Mouse (Mus musculus): Measurements from ENCODE around the gene AI182371. TPM values are rescaled to one million over a fixed set of nuclear protein-coding genes. Genes with fewer than 3 reads are reported as not detected.

AI182371 gene
- polyA plus RNA-seq, 1 experiment from 2014 or later, result 1.2 TPM

GRCm38 (mm10) chr2:35108712-35109111 is 7.4 kb upstream of the AI182371 start:
- peaks cover 22% of the 10 kb centered on the region for H3K4me1 ChIP-seq
- 28% methylated on average over 3 of the region's 3 CpGs for WGBS
- H3K4me3 ChIP-seq (replicated peaks), result peak overlapping the region; percentile 89
- H3K27me3 ChIP-seq, result no peaks in the 10 kb centered on the region
- H3K9me3 ChIP-seq (replicated peaks), result no peaks in the 10 kb centered on the region
- peaks cover 5% of the 10 kb centered on the region; the same call in 1 of the 2 replicates for H3K36me3 ChIP-seq
- ATAC-seq (replicated peaks; ENCODE audit: low FRiP score), result peak; percentile 62
- H3K4me2 ChIP-seq, result peak overlapping the region; percentile 75
- peak overlapping the region; percentile 78 for H3K9ac ChIP-seq
- peak overlapping the region; percentile 92 for H3K27ac ChIP-seq

GRCm38 (mm10) chr2:35107984-35108635 is 6.8 kb upstream of the AI182371 start:
- H3K36me3 ChIP-seq, result no peaks in the 10 kb centered on the region
- WGBS, result 58% methylated on average over 5 of the region's 5 CpGs
- H3K27me3 ChIP-seq, result no peaks in the 10 kb centered on the region
- H3K4me3 ChIP-seq (replicated peaks), result no peak overlapping the region
- H3K27ac ChIP-seq, result no peak overlapping the region
- ATAC-seq (replicated peaks; ENCODE audit: low FRiP score), result no peak
- H3K4me1 ChIP-seq, result peaks cover 24% of the 10 kb centered on the region
- no peak overlapping the region for H3K9ac ChIP-seq
- no peaks in the 10 kb centered on the region for H3K9me3 ChIP-seq (replicated peaks)
- no peak overlapping the region for H3K4me2 ChIP-seq

GRCm38 (mm10) chr2:35104843-35105242 is 3.5 kb upstream of the AI182371 start:
- Histone ChIP-seq H3K4me2 (no peak overlapping the region), H3K4me1 (peaks cover 13% of the 10 kb centered on the region; the same call in 1 of the 2 replicates), H3K36me3 (no peaks in the 10 kb centered on the region), H3K27me3 (no peaks in the 10 kb centered on the region; the same call in 1 of the 2 replicates), H3K9me3 (replicated peaks) (no peaks in the 10 kb centered on the region), H3K27ac (no peak overlapping the region), H3K4me3 (replicated peaks) (no peak overlapping the region), H3K9ac (no peak overlapping the region)
- no peak for ATAC-seq (replicated peaks; ENCODE audit: low FRiP score)
- 34% methylated on average over 3 of the region's 3 CpGs for WGBS

GRCm38 (mm10) chr2:35103558-35103957 is 2.2 kb upstream of the AI182371 start:
- Histone ChIP-seq H3K27ac (no peak overlapping the region), H3K4me3 (replicated peaks) (no peak overlapping the region), H3K9me3 (replicated peaks) (no peaks in the 10 kb centered on the region), H3K36me3 (no peaks in the 10 kb centered on the region), H3K4me1 (peaks cover 6% of the 10 kb centered on the region; the same call in 1 of the 2 replicates), H3K9ac (no peak overlapping the region), H3K27me3 (no peaks in the 10 kb centered on the region; the same call in 1 of the 2 replicates), H3K4me2 (no peak overlapping the region)
- WGBS, result 44% methylated on average over 5 of the region's 5 CpGs
- no peak for ATAC-seq (replicated peaks; ENCODE audit: low FRiP score)

- Histone ChIP-seq H3K36me3 (no peaks in the 10 kb centered on the region), H3K27ac (no peak overlapping the region), H3K4me3 (replicated peaks) (no peak overlapping the region), H3K4me1 (peaks cover 6% of the 10 kb centered on the region; the same call in 1 of the 2 replicates), H3K9ac (no peak overlapping the region), H3K4me2 (no peak overlapping the region), H3K27me3 (no peaks in the 10 kb centered on the region; the same call in 1 of the 2 replicates), H3K9me3 (replicated peaks) (no peaks in the 10 kb centered on the region)
- no peak for ATAC-seq (replicated peaks; ENCODE audit: low FRiP score)
Measured at GRCm38 (mm10) chr2:35102777-35103176, 1.4 kb upstream of the AI182371 start.

- H3K4me2 ChIP-seq, result no peak overlapping the region
- no peaks in the 10 kb centered on the region; the same call in 1 of the 2 replicates for H3K27me3 ChIP-seq
- no peaks in the 10 kb centered on the region for H3K36me3 ChIP-seq
- no peak overlapping the region for H3K9ac ChIP-seq
- ATAC-seq (replicated peaks; ENCODE audit: low FRiP score), result no peak
- no peaks in the 10 kb centered on the region for H3K9me3 ChIP-seq (replicated peaks)
- no peak overlapping the region for H3K27ac ChIP-seq
- WGBS, result 85% methylated on average over 6 of the region's 6 CpGs
- H3K4me3 ChIP-seq (replicated peaks), result no peak overlapping the region
- H3K4me1 ChIP-seq, result peaks cover 4% of the 10 kb centered on the region; the same call in 1 of the 2 replicates
Measured at GRCm38 (mm10) chr2:35100529-35100928, 814 bp downstream of the AI182371 start.

- H3K27me3 ChIP-seq, result no peaks in the 10 kb centered on the region
- no peak overlapping the region for H3K9ac ChIP-seq
- no peak overlapping the region for H3K4me2 ChIP-seq
- no peak overlapping the region for H3K4me3 ChIP-seq (replicated peaks)
- H3K27ac ChIP-seq, result no peak overlapping the region
- H3K9me3 ChIP-seq (replicated peaks), result no peaks in the 10 kb centered on the region
- WGBS, result 76% methylated on average over 4 of the region's 4 CpGs
- ATAC-seq (replicated peaks; ENCODE audit: low FRiP score), result no peak
- H3K4me1 ChIP-seq, result no peaks in the 10 kb centered on the region
- H3K36me3 ChIP-seq, result no peaks in the 10 kb centered on the region
Measured at GRCm38 (mm10) chr2:35087418-35087817, 13.9 kb downstream of the AI182371 start.

- no peak for ATAC-seq (replicated peaks; ENCODE audit: low FRiP score)
- no peak overlapping the region for H3K27ac ChIP-seq
- H3K9ac ChIP-seq, result no peak overlapping the region
- 54% methylated on average over 6 of the region's 6 CpGs for WGBS
- H3K27me3 ChIP-seq, result no peaks in the 10 kb centered on the region
- H3K4me3 ChIP-seq (replicated peaks), result no peak overlapping the region
- H3K4me2 ChIP-seq, result no peak overlapping the region
- H3K9me3 ChIP-seq (replicated peaks), result no peaks in the 10 kb centered on the region
- H3K36me3 ChIP-seq, result no peaks in the 10 kb centered on the region
- H3K4me1 ChIP-seq, result no peaks in the 10 kb centered on the region
Measured at GRCm38 (mm10) chr2:35079166-35079565, 22.2 kb downstream of the AI182371 start.

GRCm38 (mm10) chr2:35074328-35074727 is 27.0 kb downstream of the AI182371 start:
- H3K9ac ChIP-seq, result no peak overlapping the region
- no peak overlapping the region for H3K4me2 ChIP-seq
- H3K27ac ChIP-seq, result no peak overlapping the region
- no peaks in the 10 kb centered on the region for H3K27me3 ChIP-seq
- no peaks in the 10 kb centered on the region for H3K36me3 ChIP-seq
- H3K9me3 ChIP-seq (replicated peaks), result 0 out of 2 replicates have a peak, but pooled peaks cover 3% of the 10 kb centered on the region
- WGBS, result 78% methylated on average over 3 of the region's 3 CpGs
- no peak overlapping the region for H3K4me3 ChIP-seq (replicated peaks)
- no peak for ATAC-seq (replicated peaks; ENCODE audit: low FRiP score)
- peaks cover 4% of the 10 kb centered on the region; the same call in 1 of the 2 replicates for H3K4me1 ChIP-seq

- Histone ChIP-seq H3K9ac (no peak overlapping the region), H3K27ac (peak overlapping the region; percentile 37; the same call in 1 of the 2 replicates), H3K4me1 (peaks cover 4% of the 10 kb centered on the region; the same call in 1 of the 2 replicates), H3K9me3 (replicated peaks) (0 out of 2 replicates have a peak, but pooled peaks cover 3% of the 10 kb centered on the region), H3K36me3 (no peaks in the 10 kb centered on the region), H3K4me3 (replicated peaks) (no peak overlapping the region), H3K27me3 (no peaks in the 10 kb centered on the region), H3K4me2 (no peak overlapping the region)
- WGBS, result 56% methylated on average over 2 of the region's 2 CpGs
- ATAC-seq (replicated peaks; ENCODE audit: low FRiP score), result no peak
Measured at GRCm38 (mm10) chr2:35072547-35072946, 28.8 kb downstream of the AI182371 start.

- Histone ChIP-seq H3K9ac (no peak overlapping the region), H3K27me3 (no peaks in the 10 kb centered on the region), H3K9me3 (replicated peaks) (0 out of 2 replicates have a peak, but pooled peaks cover 3% of the 10 kb centered on the region), H3K4me1 (peaks cover 4% of the 10 kb centered on the region; the same call in 1 of the 2 replicates), H3K27ac (no peak overlapping the region), H3K36me3 (no peaks in the 10 kb centered on the region), H3K4me2 (no peak overlapping the region), H3K4me3 (replicated peaks) (no peak overlapping the region)
- no peak; the same call in 1 of the 2 replicates for ATAC-seq (replicated peaks; ENCODE audit: low FRiP score)
- 39% methylated on average over 4 of the region's 4 CpGs for WGBS
Measured at GRCm38 (mm10) chr2:35070275-35070674, 31.1 kb downstream of the AI182371 start.

GRCm38 (mm10) chr2:35069124-35069523 is 32.2 kb downstream of the AI182371 start:
- Histone ChIP-seq H3K9me3 (replicated peaks) (0 out of 2 replicates have a peak, but pooled peaks cover 3% of the 10 kb centered on the region), H3K4me2 (no peak overlapping the region), H3K36me3 (no peaks in the 10 kb centered on the region), H3K4me3 (replicated peaks) (no peak overlapping the region), H3K4me1 (peaks cover 4% of the 10 kb centered on the region; the same call in 1 of the 2 replicates), H3K9ac (no peak overlapping the region), H3K27ac (no peak overlapping the region), H3K27me3 (no peaks in the 10 kb centered on the region)
- no peak for ATAC-seq (replicated peaks; ENCODE audit: low FRiP score)
- WGBS, result 94% methylated on average over 1 of the region's 1 CpGs
